Mouse (Mus musculus) erythroblast, embryonic 14.5 days (primary cell): Measurements from ENCODE around the gene Clps.

Experiments
- GATA1 ChIP-seq: IDR thresholded peaks from 2 replicates; pipeline ENCODE4 v1.6.1; 2012; ENCODE audit warnings: low read length, inconsistent platforms, mixed read lengths
- TAL1 ChIP-seq: IDR thresholded peaks from 3 replicates; pipeline ENCODE4 v1.6.1; 2012; ENCODE audit warnings: low read length, inconsistent platforms, mixed read lengths

DNA sequence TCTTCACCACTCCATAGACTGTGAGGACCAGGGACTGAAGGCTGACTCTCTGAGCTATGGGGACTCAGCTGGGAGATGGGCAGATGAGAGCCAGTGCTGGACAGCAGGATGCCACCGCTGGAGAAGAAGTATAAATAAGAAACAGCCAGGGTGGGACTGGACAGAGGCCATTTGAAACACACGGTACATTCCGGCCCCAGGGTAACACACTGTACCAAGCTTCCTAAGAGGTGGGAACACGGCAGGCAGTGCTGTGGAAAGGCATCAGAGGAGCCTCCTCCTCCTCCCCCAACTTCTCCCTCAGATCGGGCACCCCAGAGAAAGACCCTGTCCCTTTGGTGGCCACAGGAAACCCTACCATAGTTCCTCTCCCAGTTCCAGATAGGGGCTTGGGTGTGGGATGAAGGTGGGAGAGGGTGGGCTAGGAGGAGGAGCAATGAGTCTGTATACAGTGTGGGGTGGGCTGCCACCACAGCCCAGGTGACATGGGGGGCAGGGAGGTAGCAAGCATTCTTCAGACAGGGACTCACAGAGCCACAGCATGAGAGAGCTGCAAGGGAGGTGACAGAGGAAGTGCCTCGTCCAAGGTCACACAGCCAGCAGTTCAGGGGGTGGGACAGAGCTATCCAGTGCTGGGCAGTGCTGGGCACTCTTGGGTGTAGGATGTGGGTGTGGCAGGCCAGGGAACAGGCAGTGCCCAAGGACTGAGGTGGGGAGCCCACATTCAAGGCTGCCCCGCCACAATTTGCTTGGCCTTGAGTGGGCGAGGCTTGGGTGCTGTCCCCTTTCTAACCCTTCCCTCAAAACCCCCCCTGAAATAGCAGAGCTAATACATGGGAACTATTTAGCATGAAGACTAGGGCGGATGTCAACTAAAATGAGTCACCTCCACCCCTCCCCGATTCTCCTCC, 44.9 kb downstream of the Clps start:
- TF ChIP-seq TAL1 = no peak
- no peak for TF ChIP-seq GATA1
